Mouse (Mus musculus): ENCODE results near the gene Aak1.

DNA sequence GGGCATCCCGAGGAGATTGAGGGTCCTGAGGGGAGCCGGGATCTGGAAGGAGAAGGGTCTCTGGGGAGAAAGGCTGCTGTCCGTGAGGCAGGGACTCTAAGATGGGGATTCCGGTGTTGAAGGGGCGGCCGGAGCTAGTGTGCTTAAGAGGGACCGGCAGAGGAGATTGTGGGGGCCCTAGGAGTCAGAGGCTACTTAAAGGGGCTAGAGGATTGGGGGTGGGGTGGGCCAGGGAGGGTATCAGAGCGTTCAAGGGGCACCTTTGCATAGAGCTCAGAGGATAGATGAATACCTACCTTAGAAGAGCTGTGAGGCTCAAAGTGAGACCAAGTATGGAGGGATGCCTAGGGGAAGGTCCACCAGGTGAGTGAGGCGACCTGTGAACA lies 193.8 kb downstream of the Aak1 start:
- TF ChIP-seq CTCF (IDR thresholded peaks at IDR 0.05; ENCODE audit: low read depth, low read length) (no peak), POLR2A (IDR thresholded peaks at IDR 0.05; ENCODE audit: borderline replicate concordance, low read depth, low read length) (no peak)

Measured in bone marrow macrophage, adult 2 months (primary cell).